30 mouse cellular contexts compared by ENCODE assay signal in the genomic region with DNA sequence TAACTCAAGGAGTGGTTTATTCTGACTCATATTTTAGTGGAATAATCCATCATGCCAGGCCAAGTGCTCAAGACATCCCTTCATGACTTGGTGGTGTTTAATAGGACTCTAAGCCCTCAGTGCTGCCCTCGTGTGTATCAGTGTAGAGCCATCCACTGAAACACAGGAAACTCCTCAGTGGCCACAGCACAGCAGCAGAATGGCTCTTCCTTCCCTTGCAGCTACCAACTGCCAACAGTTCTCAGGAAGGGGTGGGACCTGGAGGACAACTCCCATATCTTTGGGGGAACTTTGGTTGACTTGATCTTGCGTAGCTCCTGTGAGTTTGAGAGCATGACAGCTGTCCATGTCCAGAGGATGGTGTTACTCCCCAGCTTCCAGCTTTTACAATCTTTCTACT. TPM values are rescaled to one million over a fixed set of nuclear protein-coding genes. Genes with fewer than 3 reads are reported as not detected.
DNase-seq lines count a peak whose midpoint lies in the region; ATAC-seq and TF ChIP-seq lines count a peak whose summit lies in the region.
"Had no signal": no experiment of that assay in that cellular context is flagged by ENCODE, and none has a peak within 500 bp of the region (broad histone marks: within the 10 kb centered on the region; RNA-seq: fewer than 3 reads in every experiment).

No protein-coding gene starts in this region.

- no peak overlapping the region for H3K9ac ChIP-seq in forebrain, postnatal 0 days
- H3K9ac ChIP-seq: embryonic facial prominence, embryonic 15.5 days; forebrain, embryonic 15.5 days; heart, embryonic 13.5 days; hindbrain, embryonic 13.5 days had no signal

- H3K36me3 ChIP-seq in forebrain, postnatal 0 days (ENCODE audit: insufficient read depth), result peaks cover 62% of the 10 kb centered on the region

- H3K9me3 ChIP-seq in forebrain, postnatal 0 days (ENCODE audit: low read length), result no peaks in the 10 kb centered on the region
- H3K9me3 ChIP-seq: embryonic facial prominence, embryonic 15.5 days; forebrain, embryonic 15.5 days; G1E; hindbrain, embryonic 13.5 days; limb, embryonic 10.5 days had no signal

- ATAC-seq in granulocyte monocyte progenitor cell, adult 5-6 weeks (replicated peaks; ENCODE audit: poor library complexity, severe bottlenecking), result peak; percentile 80
- no peak for ATAC-seq in forebrain, postnatal 0 days
- ATAC-seq: CD4-positive, CD25-positive, alpha-beta regulatory T cell, adult 4 months; forebrain, embryonic 15.5 days had no signal

- TF ChIP-seq CTCF in layer of hippocampus, adult 2 months (conservative IDR thresholded peaks at IDR 0.05), result 0 out of 2 replicates have a peak, but pooled peaks have one; percentile 9
- TF ChIP-seq CTCF in forebrain, postnatal 0 days (IDR thresholded peaks at IDR 0.05; ENCODE audit: low read depth), result no peak

- H3K27me3 ChIP-seq in forebrain, postnatal 0 days (ENCODE audit: insufficient read depth, low read length), result no peaks in the 10 kb centered on the region
- H3K27me3 ChIP-seq: embryonic facial prominence, embryonic 15.5 days; forebrain, embryonic 15.5 days; heart, embryonic 13.5 days; hindbrain, embryonic 13.5 days; megakaryocyte, embryonic 14.5 days had no signal

- H3K4me2 ChIP-seq in forebrain, postnatal 0 days (ENCODE audit: low read depth), result no peak overlapping the region
- H3K4me2 ChIP-seq: embryonic facial prominence, embryonic 15.5 days; forebrain, embryonic 15.5 days; heart, embryonic 13.5 days; hindbrain, embryonic 13.5 days had no signal

- H3K27ac ChIP-seq in layer of hippocampus, adult 2 months, result no peak overlapping the region
- no peak overlapping the region for H3K27ac ChIP-seq in forebrain, postnatal 0 days (ENCODE audit: low read depth, low read length)
- H3K27ac ChIP-seq: embryonic facial prominence, embryonic 15.5 days; forebrain, embryonic 15.5 days; heart, adult 2 months; heart, embryonic 13.5 days; hindbrain, embryonic 13.5 days; limb, embryonic 10.5 days had no signal

- H3K4me3 ChIP-seq in layer of hippocampus, adult 2 months, result no peak overlapping the region
- no peak overlapping the region for H3K4me3 ChIP-seq in forebrain, postnatal 0 days (ENCODE audit: low read depth, low read length)
- H3K4me3 ChIP-seq: embryonic facial prominence, embryonic 15.5 days; forebrain, embryonic 15.5 days; heart, adult 2 months; heart, embryonic 13.5 days; hindbrain, embryonic 13.5 days; limb, embryonic 10.5 days; megakaryocyte, embryonic 14.5 days had no signal

- WGBS in forebrain, postnatal 0 days, result 89% methylated on average over 2 of the region's 2 CpGs

- no peak for DNase-seq in layer of hippocampus, adult 2 months (ENCODE audit: low spot score in 2 of 2)
- no peak for DNase-seq in layer of hippocampus, adult 9-10 months (ENCODE audit: low spot score)
- peak; percentile 20 for DNase-seq in ES-CJ7 (ENCODE audit: low read depth, low spot score)
- DNase-seq in thymus, postnatal 36 days, result no peak
- no peak for DNase-seq in right cerebral cortex, adult 18-20 months
- DNase-seq in forebrain, postnatal 0 days, result no peak
- DNase-seq: adrenal gland, postnatal 14 days; cerebellum, adult 9-10 months; gastrocnemius, postnatal 10 days; heart, adult 2 months; heart, postnatal 14 days; kidney, adult 11 months; liver; lung, postnatal 14 days; midbrain, embryonic 14.5 days had no signal

- no peaks in the 10 kb centered on the region for H3K4me1 ChIP-seq in forebrain, postnatal 0 days (ENCODE audit: insufficient read depth)
- H3K4me1 ChIP-seq: embryonic facial prominence, embryonic 15.5 days; forebrain, embryonic 15.5 days; heart, embryonic 13.5 days; hindbrain, embryonic 13.5 days; limb, embryonic 10.5 days had no signal

RNA-seq across cellular contexts. Expression of gene Rnf6, which starts 17.4 kb away (rescaled TPM):
- 10 to 100 TPM; 64.6 to 70.8 TPM for total RNA-seq in layer of hippocampus, adult 2 months (2021)
- 23.8 and 24.0 TPM in 2 replicates for total RNA-seq in granulocyte monocyte progenitor cell, adult 5-6 weeks (2014; fragmentation: Nextera tagmentation)
- 34.7 and 38.5 TPM in 2 replicates for total RNA-seq in granulocyte monocyte progenitor cell, adult 5-6 weeks (2017)
- 13.7 and 16.5 TPM in 2 replicates for total RNA-seq in forebrain, postnatal 0 days (2014; rRNA removed)
- 16.6 and 22.1 TPM in 2 replicates for polyA plus RNA-seq in forebrain, postnatal 0 days (2015; fragmentation: Nextera tagmentation; extraction: Ambion mirVana)

RNA-seq across cellular contexts. Expression of gene 1700001J03Rik, which starts 18.8 kb away (rescaled TPM):
- total RNA-seq in layer of hippocampus, adult 2 months (2021), result 1 to 10 TPM; 1.2 to 1.6 TPM
- total RNA-seq in granulocyte monocyte progenitor cell, adult 5-6 weeks (2014; fragmentation: Nextera tagmentation), result not detected in 2 replicates
- total RNA-seq in granulocyte monocyte progenitor cell, adult 5-6 weeks (2017), result not detected in 2 replicates
- total RNA-seq in forebrain, postnatal 0 days (2014; rRNA removed), result not detected in 2 replicates
- not detected in 2 replicates for polyA plus RNA-seq in forebrain, postnatal 0 days (2015; fragmentation: Nextera tagmentation; extraction: Ambion mirVana)
- polyA plus RNA-seq: embryonic facial prominence, embryonic 15.5 days; forebrain, embryonic 15.5 days; G1E; heart, embryonic 13.5 days; hindbrain, embryonic 13.5 days; limb, embryonic 10.5 days; liver, embryonic 16.5 days; midbrain, embryonic 14.5 days; neural tube, embryonic 11.5 days had no signal

RNA-seq across cellular contexts. Expression of gene Cdk8, which starts 27.1 kb away (rescaled TPM):
- total RNA-seq in layer of hippocampus, adult 2 months (2021), result 10 to 100 TPM; 40.7 to 44.5 TPM
- 36.1 and 56.1 TPM in 2 replicates for total RNA-seq in granulocyte monocyte progenitor cell, adult 5-6 weeks (2014; fragmentation: Nextera tagmentation)
- 43.8 and 49.3 TPM in 2 replicates for total RNA-seq in granulocyte monocyte progenitor cell, adult 5-6 weeks (2017)
- total RNA-seq in forebrain, postnatal 0 days (2014; rRNA removed), result 44.6 and 48.8 TPM in 2 replicates
- polyA plus RNA-seq in forebrain, postnatal 0 days (2015; fragmentation: Nextera tagmentation; extraction: Ambion mirVana), result 9.7 and 13.1 TPM in 2 replicates

RNA-seq across cellular contexts. Expression of gene Gm6309, which starts 33.4 kb away (rescaled TPM):
- total RNA-seq in layer of hippocampus, adult 2 months (2021), result not detected
- total RNA-seq in granulocyte monocyte progenitor cell, adult 5-6 weeks (2014; fragmentation: Nextera tagmentation), result not detected in 2 replicates
- total RNA-seq in granulocyte monocyte progenitor cell, adult 5-6 weeks (2017), result not detected in 2 replicates
- not detected in 2 replicates for total RNA-seq in forebrain, postnatal 0 days (2014; rRNA removed)
- not detected in 2 replicates for polyA plus RNA-seq in forebrain, postnatal 0 days (2015; fragmentation: Nextera tagmentation; extraction: Ambion mirVana)
- total RNA-seq: adrenal gland, postnatal 14 days; G1E; gastrocnemius, postnatal 10 days; heart, adult 2 months; heart, postnatal 14 days; layer of hippocampus, postnatal 14 days; left cerebral cortex, adult 8-10 months had no signal
- polyA plus RNA-seq: CD4-positive, CD25-positive, alpha-beta regulatory T cell, adult 4 months; embryonic facial prominence, embryonic 15.5 days; forebrain, embryonic 15.5 days; G1E; heart, adult 2 months; heart, embryonic 13.5 days; hindbrain, embryonic 13.5 days; large intestine, adult 2 months; limb, embryonic 10.5 days; liver, embryonic 16.5 days; midbrain, embryonic 14.5 days; neural tube, embryonic 11.5 days; spleen, adult 2 months had no signal

RNA-seq across cellular contexts. Expression of gene Gm5565, which starts 43.6 kb away (rescaled TPM):
- not detected for total RNA-seq in layer of hippocampus, adult 2 months (2021)
- not detected in 2 replicates for total RNA-seq in granulocyte monocyte progenitor cell, adult 5-6 weeks (2014; fragmentation: Nextera tagmentation)
- not detected in 2 replicates for total RNA-seq in granulocyte monocyte progenitor cell, adult 5-6 weeks (2017)
- not detected in 2 replicates for total RNA-seq in forebrain, postnatal 0 days (2014; rRNA removed)
- not detected in 2 replicates for polyA plus RNA-seq in forebrain, postnatal 0 days (2015; fragmentation: Nextera tagmentation; extraction: Ambion mirVana)
- total RNA-seq: adrenal gland, postnatal 14 days; G1E; gastrocnemius, postnatal 10 days; heart, adult 2 months; heart, postnatal 14 days; layer of hippocampus, postnatal 14 days; left cerebral cortex, adult 8-10 months had no signal
- polyA plus RNA-seq: CD4-positive, CD25-positive, alpha-beta regulatory T cell, adult 4 months; embryonic facial prominence, embryonic 15.5 days; forebrain, embryonic 15.5 days; G1E; heart, adult 2 months; heart, embryonic 13.5 days; hindbrain, embryonic 13.5 days; large intestine, adult 2 months; limb, embryonic 10.5 days; liver, embryonic 16.5 days; midbrain, embryonic 14.5 days; neural tube, embryonic 11.5 days; spleen, adult 2 months had no signal
